Mouse (Mus musculus) urinary bladder, postnatal 4 days (tissue): Measurements from ENCODE around the gene Slc28a1.
"Not testable (repeated sequence)": the region's sequence is repeated elsewhere in the genome, so short reads cannot be mapped to it uniquely, and the experiment has no call there.

Source experiments
- DNase-seq, 2 experiments: peaks; one replicate each; pipeline ENCODE4 v3.0.0; 2021 to 2022; ENCODE audit warnings: low spot score in 2 of 2

Gene Slc28a1

GRCm38 (mm10) chr7:81124773-81125172 is 10.2 kb downstream of the Slc28a1 start:
- DNase-seq = peak in 1 of 2 experiments; percentile 39

- no peak for DNase-seq
These were observed 10.9 kb downstream of the Slc28a1 start for GRCm38 (mm10) chr7:81125215-81126175.

GRCm38 (mm10) chr7:81131864-81132263 is 17.3 kb downstream of the Slc28a1 start:
- DNase-seq = no peak

GRCm38 (mm10) chr7:81132851-81133279 is 18.3 kb downstream of the Slc28a1 start:
- DNase-seq = peak in 1 of 2 experiments; percentile 47

- no peak for DNase-seq
These were observed 18.8 kb downstream of the Slc28a1 start for GRCm38 (mm10) chr7:81133416-81133815.

GRCm38 (mm10) chr7:81133941-81134340 is 19.3 kb downstream of the Slc28a1 start:
- DNase-seq = no peak

GRCm38 (mm10) chr7:81134614-81135067 is 20.0 kb downstream of the Slc28a1 start:
- DNase-seq = peak; percentile 58 to 74

GRCm38 (mm10) chr7:81137292-81137691 is 22.7 kb downstream of the Slc28a1 start:
- no peak for DNase-seq

- DNase-seq = peak in 1 of 2 experiments; percentile 48
These were observed 24.5 kb downstream of the Slc28a1 start for GRCm38 (mm10) chr7:81139100-81139499.

- DNase-seq = no peak
These were observed 25.2 kb downstream of the Slc28a1 start for GRCm38 (mm10) chr7:81139671-81140404.

- DNase-seq = no peak
These were observed 26.9 kb downstream of the Slc28a1 start for GRCm38 (mm10) chr7:81141541-81141940.

- not testable (repeated sequence) for DNase-seq
These were observed 28.5 kb downstream of the Slc28a1 start for GRCm38 (mm10) chr7:81143056-81143455.

- no peak for DNase-seq
These were observed 35.2 kb downstream of the Slc28a1 start for GRCm38 (mm10) chr7:81149759-81150158.

GRCm38 (mm10) chr7:81151216-81151615 is 36.6 kb downstream of the Slc28a1 start:
- DNase-seq = no peak

GRCm38 (mm10) chr7:81152306-81152705 is 37.7 kb downstream of the Slc28a1 start:
- DNase-seq = no peak

- no peak for DNase-seq
These were observed 38.2 kb downstream of the Slc28a1 start for GRCm38 (mm10) chr7:81152826-81153225.

GRCm38 (mm10) chr7:81153327-81153726 is 38.7 kb downstream of the Slc28a1 start:
- no peak for DNase-seq

- DNase-seq = not testable (repeated sequence)
These were observed 39.6 kb downstream of the Slc28a1 start for GRCm38 (mm10) chr7:81154244-81154643.

GRCm38 (mm10) chr7:81154960-81155359 is 40.4 kb downstream of the Slc28a1 start:
- peak in 1 of 2 experiments; percentile 40 for DNase-seq

GRCm38 (mm10) chr7:81158933-81159332 is 44.3 kb downstream of the Slc28a1 start:
- DNase-seq = no peak

- no peak for DNase-seq
These were observed 47.1 kb downstream of the Slc28a1 start for GRCm38 (mm10) chr7:81161666-81162065.

- peak; percentile 57 to 80 for DNase-seq
These were observed 47.7 kb downstream of the Slc28a1 start for GRCm38 (mm10) chr7:81162345-81162744.
